Mouse (Mus musculus): Measurements from ENCODE around the gene Zfp616.

The Zfp616 gene

GRCm38 (mm10) chr11:74069655-74070054 is at the start of gene Zfp616:
Gene Zfp616, plus strand, starts transcription at chr11:74069955.
- no peak for DNase-seq

- no peak for DNase-seq
These were observed 18.4 kb upstream of the Zfp616 start for GRCm38 (mm10) chr11:74051347-74051746.

- no peak for DNase-seq
These were observed 13.3 kb upstream of the Zfp616 start, which contains the start of the genes Olfr139 and Olfr399 for GRCm38 (mm10) chr11:74056451-74056850. Gene Olfr139, minus strand, starts transcription at chr11:74056551. Gene Olfr399, minus strand, starts transcription at chr11:74056615.

GRCm38 (mm10) chr11:74100724-74101123 is 31.0 kb downstream of the Zfp616 start:
- DNase-seq: no peak

- DNase-seq: no peak
These were observed 31.8 kb downstream of the Zfp616 start for GRCm38 (mm10) chr11:74101507-74101906.

- no peak for DNase-seq
These were observed 35.3 kb downstream of the Zfp616 start for GRCm38 (mm10) chr11:74105066-74105465.

- DNase-seq: no peak
These were observed 43.7 kb downstream of the Zfp616 start, which contains the start of gene Olfr401 for GRCm38 (mm10) chr11:74113412-74113811. Gene Olfr401, plus strand, starts transcription at chr11:74113712.

Data from B cell, adult 2 months (primary cell).